Comparison of ENCODE assay signal across 23 mouse cellular contexts in genomic region chr16:90085580-90085979, GRCm38 (mm10). TPM values are rescaled to one million over a fixed set of nuclear protein-coding genes. Genes with fewer than 3 reads are reported as not detected.
DNase-seq lines count a peak whose midpoint lies in the region; ATAC-seq lines count a peak whose summit lies in the region.
"Had no signal": no experiment of that assay in that cellular context is flagged by ENCODE, and none has a peak within 500 bp of the region (broad histone marks: within the 10 kb centered on the region; RNA-seq: fewer than 3 reads in every experiment).

No protein-coding gene starts in this region.

- 56% methylated on average over 14 of the region's 14 CpGs for WGBS in forebrain, embryonic 16.5 days
- WGBS in forebrain, embryonic 14.5 days, result 61% methylated on average over 14 of the region's 14 CpGs

- no peak overlapping the region for H3K4me2 ChIP-seq in forebrain, embryonic 16.5 days (ENCODE audit: low read length)
- H3K4me2 ChIP-seq in forebrain, embryonic 14.5 days (ENCODE audit: low read length), result no peak overlapping the region
- H3K4me2 ChIP-seq: embryonic facial prominence, embryonic 15.5 days; heart, embryonic 13.5 days; hindbrain, embryonic 15.5 days; kidney, embryonic 15.5 days; limb, embryonic 13.5 days; neural tube, embryonic 12.5 days had no signal

- no peak overlapping the region for H3K4me3 ChIP-seq in forebrain, embryonic 16.5 days (replicated peaks; ENCODE audit: low read length)
- no peak overlapping the region for H3K4me3 ChIP-seq in forebrain, embryonic 14.5 days (ENCODE audit: low read depth, low read length)
- H3K4me3 ChIP-seq: embryonic facial prominence, embryonic 15.5 days; heart, embryonic 13.5 days; hindbrain, embryonic 15.5 days; kidney, embryonic 15.5 days; left cerebral cortex, adult 2 months; limb, embryonic 13.5 days; neural tube, embryonic 12.5 days had no signal

- no peak for DNase-seq in forebrain, embryonic 14.5 days (ENCODE audit: low spot score)
- DNase-seq in right cerebral cortex, adult 2 months (ENCODE audit: low spot score in 2 of 2), result peak; percentile 41 to 46
- no peak for DNase-seq in right cerebral cortex, postnatal 4 days
- DNase-seq in layer of hippocampus, postnatal 10 days (ENCODE audit: low spot score in 2 of 2), result peak; percentile 70 to 73
- DNase-seq in adrenal gland, adult 2 months, result no peak
- DNase-seq: adrenal gland, postnatal 14 days; cerebellum, adult 9-10 months; heart, adult 11 months; heart, postnatal 36 days; thymus, postnatal 4 days had no signal

- no peaks in the 10 kb centered on the region for H3K27me3 ChIP-seq in forebrain, embryonic 16.5 days (replicated peaks; ENCODE audit: control insufficient read depth, insufficient read depth, low read length)
- no peaks in the 10 kb centered on the region for H3K27me3 ChIP-seq in forebrain, embryonic 14.5 days (replicated peaks; ENCODE audit: control insufficient read depth, insufficient read depth, low read length)
- H3K27me3 ChIP-seq: embryonic facial prominence, embryonic 15.5 days; heart, embryonic 13.5 days; hindbrain, embryonic 15.5 days; kidney, embryonic 15.5 days; limb, embryonic 13.5 days; neural tube, embryonic 12.5 days had no signal

- ATAC-seq in forebrain, embryonic 16.5 days, result 0 out of 2 replicates have a peak, but pooled peaks have one; percentile 14
- no peak for ATAC-seq in forebrain, embryonic 14.5 days
- ATAC-seq in monocyte, adult 5-6 weeks (replicated peaks; ENCODE audit: insufficient number of reproducible peaks, low FRiP score, low TSS enrichment, poor library complexity, severe bottlenecking), result no peak
- ATAC-seq: intestine, embryonic 16.5 days; lung, postnatal 0 days; midbrain, embryonic 16.5 days had no signal

- no peaks in the 10 kb centered on the region for H3K36me3 ChIP-seq in forebrain, embryonic 16.5 days (ENCODE audit: control insufficient read depth, insufficient read depth)
- H3K36me3 ChIP-seq in forebrain, embryonic 14.5 days (ENCODE audit: control insufficient read depth, insufficient read depth, low read length), result no peaks in the 10 kb centered on the region
- H3K36me3 ChIP-seq: embryonic facial prominence, embryonic 15.5 days; heart, embryonic 13.5 days; hindbrain, embryonic 15.5 days; neural tube, embryonic 12.5 days had no signal

- H3K9ac ChIP-seq in forebrain, embryonic 16.5 days (replicated peaks; ENCODE audit: low read depth, low read length), result no peak overlapping the region
- no peak overlapping the region for H3K9ac ChIP-seq in forebrain, embryonic 14.5 days (ENCODE audit: low read length)
- H3K9ac ChIP-seq: embryonic facial prominence, embryonic 15.5 days; heart, embryonic 13.5 days; hindbrain, embryonic 15.5 days; kidney, embryonic 15.5 days; limb, embryonic 13.5 days; liver, embryonic 14.5 days; neural tube, embryonic 12.5 days had no signal

- H3K27ac ChIP-seq in forebrain, embryonic 16.5 days (ENCODE audit: low read length), result peak overlapping the region; percentile 37; the same call in 1 of the 2 replicates
- H3K27ac ChIP-seq in forebrain, embryonic 14.5 days (ENCODE audit: low read depth, low read length), result no peak overlapping the region
- H3K27ac ChIP-seq: embryonic facial prominence, embryonic 15.5 days; heart, embryonic 13.5 days; hindbrain, embryonic 15.5 days; kidney, embryonic 15.5 days; left cerebral cortex, adult 2 months; limb, embryonic 13.5 days; liver, embryonic 14.5 days; neural tube, embryonic 12.5 days had no signal

- no peaks in the 10 kb centered on the region for H3K9me3 ChIP-seq in forebrain, embryonic 16.5 days (ENCODE audit: control insufficient read depth, low read length)
- H3K9me3 ChIP-seq in forebrain, embryonic 14.5 days (replicated peaks; ENCODE audit: control insufficient read depth, low read length), result no peaks in the 10 kb centered on the region
- H3K9me3 ChIP-seq: embryonic facial prominence, embryonic 15.5 days; heart, embryonic 13.5 days; hindbrain, embryonic 15.5 days; kidney, embryonic 15.5 days; limb, embryonic 13.5 days; neural tube, embryonic 12.5 days had no signal

- H3K4me1 ChIP-seq in forebrain, embryonic 16.5 days (replicated peaks; ENCODE audit: control insufficient read depth, insufficient read depth, low read length), result peaks cover 20% of the 10 kb centered on the region
- peaks cover 4% of the 10 kb centered on the region; the same call in 1 of the 2 replicates for H3K4me1 ChIP-seq in forebrain, embryonic 14.5 days (ENCODE audit: control insufficient read depth, insufficient read depth, low read length)

RNA-seq across cellular contexts. Expression of gene Tiam1, which starts 58.0 kb away (rescaled TPM):
- 29.5 and 32.1 TPM in 2 replicates for polyA plus RNA-seq in forebrain, embryonic 16.5 days (2015; fragmentation: Nextera tagmentation; extraction: Ambion mirVana)
- polyA plus RNA-seq in forebrain, embryonic 14.5 days (2014; fragmentation: Nextera tagmentation; extraction: Ambion mirVana), result 22.4 and 31.9 TPM in 2 replicates
- total RNA-seq in layer of hippocampus, postnatal 10 days (2021), result 10 to 100 TPM; 68.4 to 75.3 TPM
- 24.6 to 28.6 TPM (median 27.7 TPM) in 3 replicates for total RNA-seq in monocyte, adult 5-6 weeks (2017)
- 10 to 100 TPM; 70.3 to 76.2 TPM for total RNA-seq in adrenal gland, adult 2 months (2021)
- polyA plus RNA-seq in adrenal gland, adult 2 months (2012; rRNA removed), result 9.5 and 10.4 TPM in 2 replicates

Comparison
In these comparisons a context has a peak if more than half of its experiments do, and no peak if none do; other contexts are left out.
1. DNase-seq: peak in right cerebral cortex, adult 2 months (2 of 2) and layer of hippocampus, postnatal 10 days (2 of 2); none in forebrain, embryonic 14.5 days (single experiment), right cerebral cortex, postnatal 4 days (single experiment) and adrenal gland, adult 2 months (single experiment).